Mouse (Mus musculus) lung, postnatal 0 days (tissue): ENCODE measurements around the gene Pam.
A peak's percentile ranks its signal among the peaks of the same experiment; 100 is the strongest.

Experiments used
- CTCF ChIP-seq: IDR thresholded peaks from 2 replicates; pipeline ENCODE4 v1.5.1; 2016; ENCODE audit warnings: antibody characterized with exemption, mild to moderate bottlenecking
- EP300 ChIP-seq: IDR thresholded peaks from 2 replicates; pipeline ENCODE4 v1.6.1; 2016; ENCODE audit warnings: antibody characterized with exemption, mild to moderate bottlenecking, control low read depth

DNA sequence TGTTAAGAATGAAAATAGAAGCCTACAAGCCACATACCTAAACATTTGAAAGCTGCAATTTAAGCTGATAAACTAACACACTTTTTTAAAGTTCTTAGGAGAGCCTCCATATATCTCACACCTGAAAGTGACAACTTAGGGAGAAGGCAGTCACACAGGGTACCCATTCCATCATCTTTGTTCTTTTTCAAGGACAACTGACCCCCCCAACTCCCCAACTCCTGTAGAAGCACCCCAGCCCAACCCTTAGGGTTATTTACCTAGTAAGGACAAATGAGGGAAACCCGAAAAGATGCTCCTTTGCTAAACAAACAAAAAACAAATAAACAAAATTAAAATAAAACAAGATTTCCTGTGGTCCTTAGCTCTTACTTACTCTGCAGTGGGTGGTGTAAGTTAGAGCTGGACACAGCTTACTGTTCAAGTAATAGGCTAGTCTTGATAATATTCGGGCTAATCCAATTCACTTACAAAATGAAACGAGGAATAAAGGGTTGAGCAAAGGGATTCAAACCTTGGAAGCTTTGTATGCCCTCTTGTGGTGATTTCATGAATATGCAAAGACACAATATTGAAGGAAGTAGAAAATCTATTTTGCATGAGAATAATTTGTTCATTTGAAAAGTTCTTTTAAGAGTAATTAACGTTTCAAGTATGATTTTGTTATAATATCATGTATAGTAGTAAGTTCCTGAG, 293.1 kb downstream of the Pam start:
- TF ChIP-seq CTCF (peak; percentile 64), EP300 (no peak)
